Mouse (Mus musculus) small intestine, adult 2 months (tissue): Measurements from ENCODE around the gene Zbtb7b.

Experiments used
- CTCF ChIP-seq: fragments of 200-500 bp; IDR thresholded peaks from 2 replicates; pipeline ENCODE4 v1.5.1; 2012; ENCODE audit warnings: low read depth, mild to moderate bottlenecking, control low read depth, inconsistent platforms, low read length, moderate library complexity, mixed read lengths; ENCODE audit not compliant: insufficient replicate concordance, insufficient read length; ENCODE audit errors: extremely low read depth
- POLR2A ChIP-seq: fragments of 200-500 bp; IDR thresholded peaks from 2 replicates; pipeline ENCODE4 v1.6.1; 2012; ENCODE audit warnings: low read depth, mild to moderate bottlenecking, control low read depth, inconsistent platforms, low read length, moderate library complexity

DNA sequence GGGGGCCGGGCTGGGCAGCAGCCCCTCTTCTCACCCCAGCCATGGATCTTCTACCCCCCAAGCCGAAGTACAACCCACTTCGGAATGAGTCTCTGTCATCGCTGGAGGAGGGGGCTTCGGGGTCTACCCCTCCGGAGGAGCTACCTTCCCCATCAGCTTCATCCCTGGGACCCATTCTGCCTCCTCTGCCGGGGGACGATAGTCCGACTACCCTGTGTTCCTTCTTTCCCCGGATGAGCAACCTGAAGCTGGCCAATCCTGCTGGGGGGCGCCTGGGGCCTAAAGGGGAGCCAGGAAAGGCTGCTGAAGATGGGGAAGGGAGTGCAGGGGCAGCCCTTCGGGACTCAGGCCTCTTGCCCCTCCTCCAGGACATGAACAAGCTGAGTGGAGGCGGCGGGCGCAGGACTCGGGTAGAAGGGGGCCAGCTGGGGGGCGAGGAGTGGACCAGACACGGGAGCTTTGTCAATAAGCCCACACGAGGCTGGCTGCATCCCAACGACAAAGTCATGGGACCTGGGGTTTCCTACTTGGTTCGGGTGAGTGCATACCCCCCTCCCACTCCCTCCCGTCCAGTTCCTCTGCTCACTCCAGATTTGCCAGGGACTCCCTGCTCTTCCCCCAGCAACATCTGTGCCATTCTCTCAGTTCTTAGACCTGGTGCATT, 27.4 kb upstream of the Zbtb7b start:
- TF ChIP-seq POLR2A (no peak), CTCF (no peak)
